Mouse (Mus musculus) heart, postnatal 36 days (tissue): ENCODE data around the gene Dgkq. TPM values are rescaled to one million over a fixed set of nuclear protein-coding genes. Genes with fewer than 3 reads are reported as not detected.
"Not testable (repeated sequence)": the region's sequence is repeated elsewhere in the genome, so short reads cannot be mapped to it uniquely, and the experiment has no call there.

Experiments
- DNase-seq, 2 experiments: peaks; one replicate each; pipeline ENCODE4 v3.0.0; 2021 to 2022
- intact Hi-C: fragments of 180-260 bp; cut with DNase I; formaldehyde crosslinking; loops from one replicate; pipeline ENCODE4 v1.15.1; 2025
- total RNA-seq, 2 experiments: library from RNA; stranded (reverse); gene quantifications; 2 replicates each; pipeline ENCODE4 v1.2.3; 2021

The Dgkq gene
- total RNA-seq, 2 experiments from 2014 or later: 8.9 TPM

DNA sequence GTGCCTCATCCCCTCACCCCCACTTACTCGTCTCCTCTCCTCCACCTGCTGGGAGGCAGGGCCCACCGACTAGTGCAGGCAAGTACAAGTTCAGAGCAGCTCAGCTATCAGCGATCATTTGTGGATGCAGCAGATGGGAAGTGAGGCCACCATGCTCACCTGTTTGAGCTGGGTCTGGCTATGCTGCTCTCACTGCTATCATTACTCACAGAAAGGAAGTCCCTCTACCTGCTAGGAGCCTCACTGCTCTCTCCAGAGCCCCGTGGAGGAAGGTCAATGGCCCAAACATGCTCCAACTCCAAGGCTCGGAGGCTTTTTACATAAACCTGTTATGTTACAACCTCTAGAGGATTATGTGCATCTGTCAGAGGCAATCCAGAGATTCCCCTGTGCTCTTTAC is 12.1 kb downstream of the Dgkq start:
- intact Hi-C loops: no loop called here
- DNase-seq: no peak

DNA sequence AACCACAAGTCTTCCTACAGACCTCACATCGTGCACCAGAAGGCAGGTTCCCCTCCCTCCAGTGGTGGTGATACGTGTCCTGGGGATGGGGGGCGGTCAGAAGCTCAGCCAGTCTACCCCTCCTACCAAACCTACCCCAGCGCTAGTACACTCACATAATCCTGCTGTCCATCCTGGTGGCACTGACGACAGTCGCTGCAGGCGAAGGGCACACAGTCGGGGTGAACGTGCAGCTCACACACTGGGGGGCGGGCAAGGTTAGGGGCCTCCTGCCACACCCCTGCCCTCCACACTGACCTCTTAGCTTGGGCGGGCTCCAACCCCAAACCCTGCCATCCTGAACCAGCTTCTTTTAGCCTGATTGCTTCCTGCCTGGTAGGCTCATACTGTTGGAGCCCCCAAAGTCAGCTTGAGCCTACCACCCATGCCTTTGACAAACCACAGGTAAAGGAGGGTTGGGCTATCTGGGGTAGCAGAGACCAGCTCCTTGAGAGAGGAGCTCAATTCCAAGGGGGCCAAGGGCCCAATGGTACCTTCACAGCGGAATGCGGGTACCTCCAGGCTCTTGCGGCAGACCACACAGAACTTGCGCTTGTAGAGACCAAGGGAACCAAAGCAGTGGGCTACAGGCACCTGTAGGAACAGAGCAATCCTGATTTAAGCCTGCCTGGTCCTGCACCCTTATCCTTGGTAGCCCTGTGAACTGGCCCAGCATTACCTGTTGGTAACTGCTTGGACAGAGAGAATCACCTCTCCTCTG is 13.4 kb downstream of the Dgkq start:
- intact Hi-C loops: no loop called here
- no peak for DNase-seq

DNA sequence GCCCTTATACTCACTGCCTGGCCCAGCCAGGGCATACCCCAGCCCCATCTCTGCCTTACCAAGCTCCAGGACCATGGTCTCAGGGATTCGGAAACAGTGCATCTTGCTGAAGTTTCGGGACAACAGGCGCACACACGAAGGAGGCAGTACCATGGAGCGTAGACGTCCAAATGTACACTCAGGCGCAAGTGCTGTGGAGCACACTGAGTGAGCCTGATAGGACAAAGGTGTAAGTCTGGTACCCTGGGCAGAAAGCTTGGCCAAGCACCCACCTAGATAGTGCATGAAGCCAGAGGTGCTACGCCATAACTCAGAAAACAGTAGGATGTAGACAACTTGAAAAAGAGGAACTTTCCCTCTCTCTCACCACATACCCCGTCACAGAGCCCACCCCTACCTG is 14.1 kb downstream of the Dgkq start:
- no peak for DNase-seq
- intact Hi-C loops: no loop called here

DNA sequence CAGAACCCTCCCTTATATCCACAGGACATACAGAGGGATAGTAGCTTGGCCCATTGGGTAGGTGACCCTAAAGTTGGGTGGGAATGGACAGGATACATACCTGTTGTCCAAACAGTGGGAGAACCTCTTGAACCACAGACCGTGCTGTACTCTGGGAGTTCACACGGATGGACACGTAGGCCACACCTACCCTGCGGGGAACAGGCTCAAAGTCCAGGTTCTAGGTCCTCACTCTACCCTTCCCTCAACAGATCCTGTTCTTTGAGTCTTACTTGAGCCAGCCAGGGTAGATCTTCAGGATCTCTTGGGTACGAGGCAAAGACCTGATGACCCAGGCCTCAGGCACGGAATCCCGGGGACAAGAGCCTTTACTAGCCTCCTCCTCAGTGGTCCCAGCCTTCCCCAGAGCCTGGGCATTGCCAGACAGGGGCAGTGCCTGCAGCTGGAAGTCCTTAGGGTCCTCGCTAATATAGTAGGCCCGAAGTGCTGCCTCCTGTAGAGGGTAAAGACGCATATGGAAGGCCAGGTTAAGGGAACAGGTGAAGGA is 15.0 kb downstream of the Dgkq start:
- no peak for DNase-seq
- intact Hi-C loops: no loop called here

DNA sequence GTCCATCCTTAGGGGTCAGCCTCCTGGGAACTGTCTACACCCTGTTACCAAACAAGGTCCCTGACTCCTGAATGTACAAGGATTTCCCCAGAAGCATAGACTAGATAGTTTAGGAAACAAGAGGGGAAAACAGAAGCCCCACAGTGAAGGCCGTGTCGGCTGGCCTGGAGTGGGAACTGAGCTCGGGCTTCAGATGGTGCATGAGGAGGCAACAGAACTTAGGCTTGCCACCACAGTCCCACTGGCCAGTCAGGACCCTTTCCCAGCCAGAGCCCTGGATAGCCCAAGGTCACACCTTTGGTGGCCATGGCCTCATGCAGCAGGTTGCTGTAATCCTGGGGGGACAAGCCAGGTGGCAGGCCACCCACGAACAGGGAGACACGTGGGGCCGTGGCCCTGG is 16.1 kb downstream of the Dgkq start:
- intact Hi-C loops: loop anchor here (2.0 kb wide), 1 partner anchor 227 kb away; no protein-coding TSS in a partner anchor

DNA sequence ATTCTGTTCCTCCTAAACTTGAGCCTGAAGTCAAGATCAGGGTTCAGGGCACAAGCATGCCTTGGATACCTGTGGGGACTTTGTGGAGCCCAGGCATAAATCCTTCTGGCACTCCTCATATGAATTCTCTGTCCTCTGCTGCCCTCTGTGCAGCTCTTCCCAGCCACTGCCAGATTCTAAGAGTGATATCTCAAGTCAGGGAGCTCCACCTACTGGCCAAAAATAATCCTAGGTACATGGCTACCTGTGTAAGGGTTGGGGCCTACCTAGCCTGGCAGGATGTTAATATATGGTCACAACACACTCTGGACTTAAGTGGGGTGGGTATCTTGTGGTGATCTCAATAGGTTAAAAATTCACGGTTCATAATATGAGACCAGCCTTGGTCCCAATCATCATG is 17.6 kb downstream of the Dgkq start:
- peak in 1 of 2 experiments; percentile 23 for DNase-seq
- intact Hi-C loops: loop anchor here (2.0 kb wide), 1 partner anchor 225 kb away; no protein-coding TSS in a partner anchor

More for the DNA sequence above, 16.1 kb downstream of the Dgkq start:
- DNase-seq: no peak

DNA sequence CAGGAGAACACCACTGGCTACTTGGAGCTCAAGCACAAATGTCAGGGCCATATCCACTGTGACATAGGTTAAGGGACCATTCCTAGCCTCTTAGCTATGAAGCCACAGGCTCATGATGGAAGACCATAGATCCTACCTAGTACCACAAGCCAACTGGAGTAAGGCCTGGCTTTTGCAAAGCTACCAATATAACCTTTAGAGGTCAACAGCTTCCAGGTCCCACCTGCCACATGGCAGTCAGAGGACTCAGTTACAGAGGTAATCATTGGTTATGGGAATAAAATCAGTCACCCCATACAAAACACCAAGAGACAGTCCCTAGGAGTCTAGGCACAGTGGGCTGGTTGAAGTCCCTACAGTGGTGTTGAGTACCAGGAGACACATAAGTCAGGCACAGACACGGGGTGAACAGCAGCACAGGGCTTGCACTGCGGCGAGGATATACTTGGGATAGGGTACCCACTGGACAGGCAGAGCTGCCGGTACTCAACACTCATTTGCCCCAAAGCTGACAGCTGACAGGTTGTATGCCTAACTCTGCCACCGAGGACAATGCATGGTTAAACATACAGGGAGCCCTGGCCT is 18.2 kb downstream of the Dgkq start:
- intact Hi-C loops: no loop called here
- no peak for DNase-seq

DNA sequence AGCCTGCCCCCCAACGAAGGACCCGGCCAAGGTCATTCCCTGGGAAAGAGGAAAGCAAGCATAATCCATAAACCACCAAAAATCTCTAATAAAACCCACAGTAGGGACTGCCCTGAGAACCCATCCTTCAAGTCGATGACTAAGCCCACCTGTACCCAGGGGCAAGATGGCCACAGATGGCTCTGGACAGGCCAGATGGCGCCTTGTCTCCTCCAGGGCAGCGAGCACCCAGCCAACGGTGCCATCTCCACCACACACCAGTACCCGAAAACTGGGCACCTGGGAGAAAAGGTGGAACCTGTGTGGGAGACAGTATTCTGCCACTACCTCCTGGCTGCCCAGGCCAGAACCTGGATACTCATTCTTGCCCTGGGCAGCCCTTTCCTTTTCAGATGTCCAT is 19.1 kb downstream of the Dgkq start:
- intact Hi-C loops: no loop called here
- no peak for DNase-seq

DNA sequence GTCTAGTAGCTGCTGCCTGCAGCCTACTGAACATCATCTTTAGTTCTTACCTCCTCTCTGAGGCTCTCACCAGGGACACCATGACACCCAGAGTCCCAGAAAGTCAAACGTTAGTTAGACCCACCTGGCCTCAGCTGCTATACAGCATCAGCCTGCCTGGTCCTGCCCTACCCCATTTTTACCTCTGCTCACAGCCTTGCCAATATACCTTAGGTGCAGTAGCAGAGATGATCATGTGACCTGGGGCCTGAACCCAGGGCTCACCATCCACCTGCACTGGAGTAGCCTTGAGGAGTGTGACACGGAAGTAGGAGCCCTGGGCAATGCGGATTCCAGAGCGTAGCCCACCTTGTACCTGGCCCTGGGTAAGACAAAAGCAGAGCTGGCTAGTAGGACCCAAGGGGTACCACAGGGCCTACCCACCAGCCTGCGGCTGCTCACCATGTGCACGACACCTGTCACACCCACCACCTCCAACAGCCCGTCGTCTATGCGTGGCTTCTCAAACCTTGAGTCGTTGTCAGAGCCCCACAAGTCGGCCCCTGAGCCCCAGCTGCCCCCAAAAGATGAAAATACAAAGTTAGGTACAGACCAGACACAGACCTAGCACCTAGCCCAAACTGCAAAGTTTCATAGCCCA is 20.4 kb downstream of the Dgkq start:
- intact Hi-C loops: no loop called here
- DNase-seq: no peak

DNA sequence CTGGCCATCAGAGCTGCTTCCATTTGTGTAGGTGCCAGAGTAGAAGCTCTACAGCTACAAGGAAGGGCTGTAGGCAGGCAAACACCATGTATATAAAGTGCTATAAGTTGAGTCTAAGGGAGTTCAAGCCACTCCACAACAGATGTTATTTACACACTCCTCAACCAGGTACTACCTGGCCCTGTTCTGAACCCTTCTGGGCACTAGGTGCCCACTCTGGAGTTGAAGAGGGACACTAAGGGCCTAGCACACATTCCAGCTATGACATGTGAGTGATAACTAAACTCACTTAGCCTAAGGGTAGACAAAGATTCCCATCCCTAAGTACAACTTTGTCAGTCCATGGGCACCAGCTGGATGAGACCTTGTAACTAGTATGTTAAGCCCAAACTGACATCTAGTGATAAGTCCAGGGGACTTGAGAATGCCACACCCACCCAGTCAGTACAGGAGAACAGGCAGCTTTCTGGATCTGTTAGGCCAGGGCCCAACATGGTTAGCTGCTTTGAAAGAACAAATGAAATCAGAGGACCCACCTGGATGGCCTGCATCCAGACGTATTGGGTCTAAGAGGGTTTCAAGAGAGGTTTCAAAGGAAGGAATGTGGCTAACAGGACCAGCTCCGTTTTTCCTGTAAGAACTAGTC is 21.5 kb downstream of the Dgkq start:
- intact Hi-C loops: no loop called here
- no peak for DNase-seq

DNA sequence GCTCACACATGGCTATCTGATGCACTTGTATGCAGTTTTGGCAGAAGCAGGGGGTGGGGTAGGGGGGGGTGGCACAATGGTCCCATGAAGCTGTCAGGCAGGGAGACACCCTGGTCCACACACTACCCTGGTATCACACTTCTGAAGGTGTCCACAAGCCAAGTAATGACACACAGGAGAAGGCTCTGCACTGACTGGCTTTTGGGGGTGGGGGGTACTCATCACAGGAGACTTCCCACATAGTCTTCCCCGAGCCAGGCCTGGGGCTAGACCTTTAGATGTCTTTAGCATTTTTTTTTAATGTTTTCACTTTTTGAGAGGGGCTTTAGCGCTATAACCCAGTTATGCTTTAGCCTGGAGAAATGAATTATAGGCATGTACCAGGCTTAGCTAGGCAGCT is 22.2 kb downstream of the Dgkq start:
- DNase-seq: no peak
- intact Hi-C loops: no loop called here

DNA sequence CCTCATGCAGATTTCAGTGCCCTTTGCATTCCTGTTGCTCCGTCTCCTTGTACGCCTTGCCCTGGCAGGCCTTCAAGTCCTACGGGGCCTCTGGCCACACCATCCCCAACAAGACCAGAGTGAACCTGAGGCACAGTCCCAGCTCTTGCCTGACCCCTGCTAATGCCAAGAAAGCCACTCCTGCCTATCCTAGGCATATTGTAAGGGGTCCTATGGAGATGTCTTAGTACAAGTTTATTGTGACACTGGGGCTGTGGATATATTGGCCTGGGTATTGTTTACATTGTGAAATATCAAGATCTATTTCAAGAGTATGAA is 23.2 kb downstream of the Dgkq start:
- intact Hi-C loops: no loop called here
- DNase-seq: no peak

DNA sequence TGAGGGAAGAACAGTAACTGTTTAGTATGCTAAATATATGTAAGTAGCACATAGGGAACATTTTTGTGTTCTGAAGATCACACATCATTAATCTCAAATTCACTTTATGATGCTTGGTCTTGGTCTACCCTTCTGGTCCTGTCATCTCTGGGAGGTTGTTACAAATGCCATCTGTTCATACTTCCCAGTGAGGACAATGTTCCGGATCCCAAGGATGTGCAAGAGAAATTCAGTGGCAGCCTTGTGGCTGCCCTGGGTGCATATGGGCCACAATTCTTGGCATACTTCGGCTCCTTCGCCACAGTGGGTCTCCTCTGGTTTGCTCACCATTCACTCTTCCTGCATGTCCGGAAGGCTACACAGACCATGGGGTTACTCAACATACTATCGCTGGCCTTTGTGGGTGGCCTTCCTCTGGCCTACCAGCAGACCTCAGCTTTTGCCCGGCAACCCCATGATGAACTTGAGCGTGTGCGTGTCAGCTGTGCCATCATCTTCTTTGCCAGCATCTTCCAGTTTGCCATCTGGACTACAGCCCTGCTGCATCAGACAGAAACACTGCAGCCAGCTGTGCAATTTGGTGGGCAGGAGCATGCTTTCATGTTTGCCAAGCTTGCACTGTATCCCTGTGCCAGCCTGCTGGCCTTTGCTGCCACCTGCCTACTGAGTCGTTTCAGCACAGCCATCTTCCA is 23.7 kb downstream of the Dgkq start:
- no peak for DNase-seq
- intact Hi-C loops: no loop called here

DNA sequence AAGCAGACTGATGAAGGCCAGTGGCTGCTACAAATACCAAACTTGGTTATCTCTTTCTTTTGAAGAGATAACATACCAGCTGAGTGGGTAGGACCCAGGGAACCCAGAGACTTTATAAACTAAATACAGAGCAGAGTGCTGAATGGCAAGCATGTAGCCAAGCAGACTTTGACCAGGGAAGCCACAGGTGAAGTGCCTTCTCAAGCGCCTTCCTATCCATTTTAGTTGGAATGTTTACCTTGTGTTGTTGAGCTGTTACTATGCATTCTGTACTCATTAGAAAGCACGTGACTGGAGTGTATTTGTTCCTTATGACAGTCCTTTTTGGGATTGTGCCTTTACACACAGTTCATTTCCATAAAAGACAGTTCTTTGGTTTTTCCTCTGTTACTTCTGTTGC is 25.8 kb downstream of the Dgkq start:
- intact Hi-C loops: no loop called here
- no peak for DNase-seq

DNA sequence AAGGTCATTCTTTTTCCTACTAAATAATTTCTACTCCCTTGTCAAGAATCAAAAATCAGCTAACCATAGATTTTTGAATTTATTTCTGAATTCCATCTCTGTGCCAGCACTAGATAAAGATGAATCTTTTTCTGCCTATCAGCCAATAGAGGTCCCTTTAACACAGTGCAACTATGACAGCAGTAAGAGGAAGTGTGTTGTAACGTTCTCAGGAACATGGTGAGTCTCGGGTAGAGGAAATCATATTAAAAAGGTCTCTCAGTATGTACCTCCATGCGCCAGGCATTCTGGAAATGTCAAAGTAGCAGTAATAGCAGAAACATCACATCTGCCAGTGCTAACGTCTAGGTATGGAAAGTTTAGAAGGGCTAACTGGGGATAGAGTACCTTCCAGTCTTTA is 33.3 kb downstream of the Dgkq start:
- DNase-seq: no peak
- intact Hi-C loops: no loop called here

DNA sequence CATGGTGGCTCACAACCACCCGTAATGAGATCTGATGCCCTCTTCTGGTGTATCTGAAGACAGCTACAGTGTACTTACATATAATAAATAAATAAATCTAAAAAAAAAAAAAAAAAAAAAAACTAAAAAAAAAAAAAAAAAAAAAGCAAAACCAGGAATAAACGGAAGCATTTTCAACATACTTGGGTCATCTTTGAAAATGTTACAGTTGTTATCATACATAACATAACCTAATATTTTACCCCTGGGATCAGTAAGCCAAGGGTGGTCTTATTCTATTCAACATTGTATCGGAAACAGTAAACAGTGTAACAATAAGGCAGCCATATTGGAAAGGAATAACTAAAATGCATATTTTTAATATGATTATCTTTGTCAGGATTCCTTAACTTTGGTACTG is 35.4 kb downstream of the Dgkq start:
- DNase-seq, intact Hi-C loops: not testable (repeated sequence)

DNA sequence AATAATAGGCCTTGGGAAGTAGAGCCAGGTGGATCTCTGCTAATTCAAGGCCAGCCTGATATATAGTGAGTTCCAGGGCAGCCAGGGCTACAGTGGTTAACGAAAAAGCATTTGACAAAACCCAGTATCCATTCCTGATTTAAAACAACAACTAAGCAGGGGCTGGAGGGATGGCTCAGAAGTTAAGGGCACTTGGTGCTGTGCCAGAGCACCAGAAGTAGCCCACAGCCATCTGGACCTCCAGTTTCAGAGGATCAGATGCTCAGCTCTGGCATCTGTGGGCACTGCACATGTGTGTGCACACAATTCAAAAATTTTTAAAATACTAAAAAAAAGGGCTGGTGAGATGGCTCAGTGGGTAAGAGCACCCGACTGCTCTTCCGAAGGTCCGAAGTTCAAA is 35.8 kb downstream of the Dgkq start:
- DNase-seq: no peak
- intact Hi-C loops: no loop called here

DNA sequence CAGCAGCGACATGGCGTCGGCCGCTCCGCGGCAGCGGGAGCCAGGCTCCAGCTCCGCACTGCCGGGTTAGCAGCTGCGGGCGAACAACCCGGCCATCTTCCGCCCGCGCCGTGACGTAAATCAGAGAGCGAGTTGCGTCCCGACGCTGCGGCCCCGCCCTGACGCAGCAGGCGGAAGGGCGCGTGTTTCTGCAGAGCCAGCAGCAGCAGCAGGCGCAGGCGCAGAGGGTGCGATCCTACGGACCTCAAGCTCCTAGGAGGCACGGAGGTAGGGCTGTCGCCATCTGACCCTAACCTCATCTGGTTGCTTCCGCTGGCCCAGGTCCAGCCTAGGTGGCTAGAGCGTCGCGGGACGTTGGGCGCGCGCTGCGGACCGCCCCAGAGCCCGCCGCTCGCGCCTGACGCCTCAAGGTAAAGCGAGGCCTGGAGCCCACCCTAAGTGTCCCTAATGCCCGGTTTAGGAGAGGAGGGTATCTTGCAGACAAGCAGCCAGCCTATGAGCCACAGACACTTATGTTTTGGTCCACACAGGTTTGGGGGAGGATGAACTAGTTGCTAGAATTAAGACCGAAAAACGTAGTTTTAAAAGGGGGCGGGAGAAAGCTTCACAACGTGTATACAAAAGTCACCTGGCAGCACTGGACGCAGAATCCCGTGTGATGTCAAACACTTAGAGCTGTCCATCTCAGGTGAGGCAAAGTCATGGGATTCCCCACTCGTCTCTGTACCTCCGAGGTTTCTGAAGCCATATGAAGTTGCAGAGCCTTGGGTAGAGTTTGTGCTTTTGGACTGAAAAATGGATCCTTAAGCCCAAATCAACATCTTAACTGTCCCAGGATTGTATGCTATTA is 39.6 kb downstream of the Dgkq start, which contains the start of the genes Gak and Tmem175:
Gene Gak, minus strand, starts transcription at position 122 of the 850 bp plus-strand sequence.
Gene Tmem175, plus strand, starts transcription at position 137 of the 850 bp plus-strand sequence.
- peak; percentile 92 to 93 for DNase-seq
- intact Hi-C loops: loop anchor here (2.0 to 10.0 kb wide), 2 partner anchors 39 to 495 kb away; partner anchors contain the start of genes Ccdc18, Dgkq and Tmed5

DNA sequence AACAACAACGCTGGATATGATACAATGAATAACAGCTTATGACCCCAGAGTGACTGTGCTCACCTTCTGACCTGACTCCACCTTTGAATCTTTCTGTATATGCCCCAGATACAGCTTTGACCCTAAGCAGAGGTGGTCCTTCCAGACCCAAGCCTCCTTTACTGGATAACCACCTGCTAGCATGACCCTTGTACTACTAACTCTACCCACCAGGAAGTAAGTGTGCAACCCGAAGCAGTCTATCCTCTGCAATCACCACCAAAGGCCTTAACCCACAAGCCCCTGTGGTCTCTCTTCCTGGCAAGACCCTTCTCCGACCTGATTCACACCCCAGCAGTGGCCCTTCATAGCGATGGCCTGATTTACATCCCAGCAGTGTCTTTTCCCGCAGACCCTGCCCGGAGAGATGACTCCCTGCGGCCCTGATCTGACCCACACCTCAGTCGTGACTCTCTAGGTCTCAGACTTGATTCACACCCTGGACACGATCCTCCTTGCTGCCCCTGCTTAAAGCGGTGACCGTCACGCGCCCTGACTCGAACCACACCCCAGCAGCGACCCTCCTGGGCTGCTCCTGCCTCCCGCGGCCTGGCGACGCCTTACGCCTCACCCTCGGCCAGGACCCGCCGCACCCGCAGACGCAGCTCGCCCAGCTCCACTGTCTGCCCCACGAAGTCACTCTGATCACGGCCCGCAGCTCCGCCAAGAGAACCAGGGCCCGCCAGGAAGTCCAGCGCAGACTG is 40.4 kb downstream of the Dgkq start:
- no peak for DNase-seq
- intact Hi-C loops: loop anchor here (2.0 to 10.0 kb wide), 2 partner anchors 40 to 494 kb away; partner anchors contain the start of genes Ccdc18, Dgkq and Tmed5
